Mouse (Mus musculus) thymus, postnatal 14 days (tissue): ENCODE measurements at regions not wholly inside any gene's neighbourhood (a gene's known extent, or its start where the extent isn't known, plus 50 kb on each side); places are given as distances from the start of the nearest gene placed in this dataset.

Experiments used
- DNase-seq: peaks from one replicate; pipeline ENCODE4 v3.0.0; 2021

- DNase-seq, result no peak
These were observed 152.6 kb upstream of the Mycn start for GRCm38 (mm10) chr12:13094111-13094851.

GRCm38 (mm10) chr12:13085951-13086350 is 144.2 kb upstream of the Mycn start:
- DNase-seq, result no peak

DNA sequence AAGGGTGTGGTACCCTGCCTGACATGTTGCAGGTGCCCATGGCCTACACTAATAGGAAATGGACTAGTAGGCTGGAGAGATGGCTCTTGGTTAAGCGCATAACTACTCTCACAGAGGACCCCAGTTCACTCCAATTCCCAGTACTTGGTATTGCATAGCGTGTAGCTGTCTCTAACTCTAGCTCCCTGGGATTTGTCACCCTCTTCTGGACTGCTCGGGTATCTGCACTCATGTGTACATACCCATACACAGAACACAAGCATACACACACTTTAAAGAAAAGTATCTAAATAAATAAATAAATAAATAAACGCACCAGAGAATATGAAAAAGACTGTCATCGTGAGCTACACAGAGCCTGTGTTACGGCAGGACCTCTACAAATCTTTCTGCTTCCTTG is 143.8 kb upstream of the Mycn start:
- DNase-seq, result no peak

DNA sequence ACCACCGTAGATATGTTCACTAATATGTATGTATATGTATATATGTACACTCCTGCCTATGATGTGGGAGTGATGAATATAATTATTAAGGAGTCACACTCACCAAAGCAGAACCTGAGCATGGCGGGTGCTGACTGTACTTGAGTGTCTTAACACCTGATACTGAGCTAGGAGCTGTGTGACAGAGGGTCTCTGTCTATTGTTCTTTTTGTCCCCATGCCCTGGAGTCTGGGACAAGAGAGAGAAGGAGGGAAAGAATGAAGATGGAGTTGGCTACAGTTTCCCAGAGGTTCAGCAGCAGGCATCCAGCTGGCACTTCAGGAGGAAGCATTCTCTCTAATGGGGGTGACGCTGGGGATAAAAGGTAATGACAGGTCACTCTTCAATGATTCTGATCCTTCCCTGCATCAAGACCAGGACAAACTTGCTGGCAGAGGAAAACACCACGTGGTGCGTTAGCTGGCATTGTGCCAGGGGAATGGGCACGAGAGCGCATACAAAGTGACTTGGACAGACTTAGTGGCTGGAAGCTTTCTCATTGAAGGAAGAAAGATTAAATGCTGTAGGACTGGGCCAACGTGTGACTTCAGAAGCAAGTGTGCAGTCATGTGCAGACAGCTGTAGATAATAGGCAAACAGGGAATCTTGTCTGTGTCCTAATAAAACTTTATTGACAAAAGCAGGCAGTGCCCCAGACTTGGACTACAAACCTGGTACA is 141.8 kb upstream of the Mycn start:
- DNase-seq, result no peak

DNA sequence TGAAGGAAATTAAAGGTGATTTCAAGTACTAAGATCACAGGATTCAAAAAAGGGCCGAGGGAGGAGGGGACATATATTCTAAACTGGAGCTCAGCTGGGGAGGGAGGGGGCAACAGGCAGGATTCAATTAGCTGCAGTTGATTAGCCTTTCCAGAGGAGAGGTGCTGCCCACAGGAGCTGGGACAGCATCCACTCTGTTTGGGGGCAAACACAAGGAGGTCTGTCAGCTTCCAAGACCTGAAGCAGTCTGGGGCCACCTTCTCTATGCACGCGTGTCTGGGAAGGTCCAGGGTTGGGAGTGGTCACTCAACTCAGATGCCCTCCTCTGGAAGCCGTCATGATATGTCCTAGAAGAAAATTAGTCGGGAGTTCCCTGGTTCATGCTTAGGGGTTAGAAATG is 139.1 kb upstream of the Mycn start:
- no peak for DNase-seq

DNA sequence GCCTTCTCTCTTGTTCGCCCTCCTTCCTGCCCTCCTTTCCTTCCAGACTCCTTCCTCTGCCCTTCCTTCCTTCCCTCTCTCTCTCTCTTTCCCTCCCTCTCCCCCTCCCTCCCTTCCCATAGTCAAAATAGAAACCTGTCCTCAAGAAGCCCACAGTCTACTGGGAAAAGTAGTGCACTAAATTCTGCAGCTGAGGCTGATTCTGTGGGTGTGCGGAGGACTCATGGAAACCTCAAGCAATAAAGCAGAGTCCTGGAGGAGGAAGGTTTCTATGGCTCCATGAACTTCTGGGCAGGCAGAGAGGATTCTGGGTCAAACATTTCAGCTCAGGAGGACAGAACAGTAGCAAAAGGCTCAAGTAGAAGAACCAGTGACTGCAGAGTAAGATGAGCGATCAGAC is 138.1 kb upstream of the Mycn start:
- DNase-seq, result no peak

GRCm38 (mm10) chr12:13077689-13078088 is 136.0 kb upstream of the Mycn start:
- DNase-seq, result no peak

DNA sequence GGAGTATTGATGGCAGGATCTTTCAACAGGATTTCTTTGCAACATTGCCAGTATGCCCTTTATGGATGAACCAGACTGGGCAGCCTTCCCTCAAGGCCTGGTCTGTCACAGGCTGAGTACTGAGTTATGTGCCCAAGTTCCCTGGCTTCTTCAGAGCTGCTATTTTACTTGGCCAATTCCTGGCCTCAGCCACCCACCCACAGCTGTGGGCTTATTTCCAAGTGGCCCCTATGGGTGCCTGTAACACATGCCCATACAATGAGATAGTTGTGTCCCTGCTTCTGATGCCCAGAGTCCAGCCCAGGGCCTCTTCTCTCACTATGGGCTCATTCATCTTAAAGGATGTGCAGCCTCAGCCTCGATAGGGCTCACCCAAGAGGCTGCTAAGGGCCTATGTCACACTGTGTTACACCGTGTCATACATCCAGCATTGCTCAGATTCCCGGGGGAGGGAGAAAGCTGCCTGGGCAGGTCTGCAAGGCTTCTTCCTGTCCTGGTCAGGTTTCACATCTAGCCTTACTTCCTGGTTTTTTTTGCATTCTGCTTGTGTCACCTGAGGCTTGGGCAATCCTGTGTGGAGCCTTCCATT is 135.1 kb upstream of the Mycn start:
- no peak for DNase-seq

GRCm38 (mm10) chr12:13073126-13073886 is 131.6 kb upstream of the Mycn start:
- no peak for DNase-seq

DNA sequence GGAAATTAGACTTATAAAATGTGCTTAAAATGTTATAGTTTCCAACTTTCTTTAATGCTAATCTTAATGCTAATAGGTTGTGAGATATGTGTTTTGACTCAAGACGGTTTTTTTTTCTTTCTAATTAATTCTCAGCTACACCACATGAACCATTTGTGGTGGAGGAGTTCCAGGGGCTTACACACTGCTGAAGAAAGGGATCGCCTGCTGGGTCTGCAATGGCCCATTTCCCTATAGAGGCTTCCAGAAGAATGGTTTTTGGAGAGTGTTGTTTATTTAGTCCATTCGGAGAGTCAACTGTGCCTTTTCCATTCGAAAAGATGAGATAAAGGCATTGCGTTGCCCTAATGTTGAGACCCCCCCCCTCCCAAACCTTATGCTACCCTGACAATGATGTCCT is 125.6 kb upstream of the Mycn start:
- no peak for DNase-seq

DNA sequence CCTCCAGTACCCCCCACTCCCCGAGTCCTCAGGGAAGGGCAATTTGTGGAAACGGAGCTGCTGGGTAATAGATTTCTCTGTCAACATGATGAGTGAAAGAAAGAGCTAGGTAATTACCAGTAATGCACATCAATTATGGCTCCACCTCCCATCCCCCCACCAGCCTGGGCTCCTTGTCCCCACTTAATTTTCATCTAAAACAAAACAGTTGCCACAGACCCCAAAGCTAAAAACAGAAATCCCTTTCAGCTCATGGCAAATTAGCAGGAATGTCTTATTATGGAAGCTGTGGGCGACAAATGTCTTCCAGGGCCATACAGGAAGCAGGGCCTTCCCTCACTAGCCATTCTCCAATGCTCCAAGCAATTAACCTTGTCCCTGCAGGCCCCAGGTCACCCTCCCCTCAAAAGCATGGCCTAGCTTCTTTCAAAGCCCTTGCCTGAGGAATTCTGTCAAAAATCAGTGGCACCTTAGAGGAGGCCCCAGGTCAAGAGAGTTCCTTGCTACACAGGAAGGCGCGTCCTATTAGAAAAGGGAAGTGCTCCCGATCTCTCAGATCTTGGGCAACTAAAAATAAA is 125.0 kb upstream of the Mycn start:
- DNase-seq, result no peak

- DNase-seq, result no peak
These were observed 117.8 kb upstream of the Mycn start for GRCm38 (mm10) chr12:13059473-13059872.

DNA sequence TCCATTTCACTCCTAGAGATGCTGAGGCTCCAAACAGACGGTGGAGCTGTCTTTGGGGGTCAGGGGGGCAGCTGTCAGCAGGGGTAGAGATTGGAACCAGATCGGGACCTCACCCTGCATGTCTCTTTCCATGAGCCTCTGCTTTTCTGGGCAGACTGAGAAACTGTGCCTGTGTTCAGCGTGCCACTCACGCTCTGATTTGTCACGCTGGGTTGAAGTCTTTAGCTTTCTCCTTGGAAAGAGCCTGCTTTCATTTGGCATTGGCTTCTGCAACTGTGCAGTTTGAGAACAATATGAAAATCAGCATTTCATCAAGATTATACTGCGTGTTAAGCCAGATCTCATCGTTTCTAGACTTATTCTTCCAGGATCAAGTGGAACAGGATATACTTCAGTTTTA is 114.5 kb upstream of the Mycn start:
- DNase-seq, result no peak

- no peak for DNase-seq
These were observed 112.9 kb upstream of the Mycn start for GRCm38 (mm10) chr12:13054611-13055010.

GRCm38 (mm10) chr12:13053746-13054145 is 112.0 kb upstream of the Mycn start:
- no peak for DNase-seq

GRCm38 (mm10) chr12:13052845-13053623 is 111.3 kb upstream of the Mycn start:
- no peak for DNase-seq

GRCm38 (mm10) chr12:13052164-13052563 is 110.5 kb upstream of the Mycn start:
- no peak for DNase-seq

DNA sequence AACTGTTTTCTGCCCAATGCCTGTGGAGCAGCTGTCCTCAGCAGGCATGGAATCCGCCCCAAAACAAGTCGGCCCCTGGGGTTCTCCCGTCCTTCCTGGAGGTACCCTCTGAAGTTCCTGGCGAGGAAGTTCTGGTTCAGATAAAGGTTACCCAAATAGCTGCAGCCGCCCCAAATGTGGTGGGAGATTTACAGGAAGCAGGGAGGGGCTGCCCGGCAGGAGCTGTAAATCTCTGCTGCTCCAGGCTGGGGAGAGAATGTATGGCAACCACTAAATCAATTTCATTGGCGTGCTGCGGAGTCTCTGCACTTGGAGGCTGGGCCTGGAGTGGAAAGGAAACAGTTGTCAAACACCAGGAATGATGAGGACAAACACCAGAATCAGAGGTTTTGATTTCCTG is 107.9 kb upstream of the Mycn start:
- DNase-seq, result no peak

DNA sequence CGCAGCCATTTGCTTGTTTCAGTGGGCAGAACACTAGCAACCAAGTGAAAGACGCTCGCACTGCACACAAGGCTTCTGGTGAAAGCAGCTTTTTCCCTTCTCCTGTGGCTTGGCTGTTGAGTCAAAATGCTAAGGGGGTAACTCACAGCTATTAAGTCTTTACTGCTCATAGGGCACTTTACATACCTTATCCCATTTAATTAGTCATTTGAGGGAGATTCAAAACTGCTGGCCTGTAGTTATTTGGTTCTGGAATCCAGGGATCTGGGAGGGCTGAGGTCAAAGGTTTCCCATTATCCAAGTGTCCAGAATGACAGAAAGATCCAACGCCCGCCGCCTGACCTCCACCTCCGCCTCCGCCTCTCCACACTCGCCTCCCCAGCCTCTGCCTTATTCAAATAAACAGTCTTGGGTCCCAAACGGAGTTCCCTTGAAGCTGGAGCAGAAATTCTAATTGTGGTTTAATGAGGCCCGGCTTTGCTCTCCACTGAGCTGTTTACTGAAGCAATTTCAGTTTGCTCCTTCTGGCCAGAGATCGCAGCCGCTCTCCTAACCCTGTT is 106.5 kb upstream of the Mycn start:
- DNase-seq, result no peak

- no peak for DNase-seq
These were observed 101.2 kb upstream of the Mycn start for GRCm38 (mm10) chr12:13042934-13043333.

GRCm38 (mm10) chr12:13035108-13035741 is 93.5 kb upstream of the Mycn start:
- DNase-seq, result no peak
